Mouse (Mus musculus): Measurements from ENCODE around the gene Scml4.

- TF ChIP-seq CTCF (IDR thresholded peaks at IDR 0.05; ENCODE audit: borderline replicate concordance, control insufficient read depth, extremely low read depth, insufficient read depth, low read length, poor library complexity) (no peak), POLR2A (IDR thresholded peaks at IDR 0.05; ENCODE audit: control insufficient read depth, extremely low read depth, insufficient read depth, low read length, poor library complexity) (no peak)
These were observed 34.1 kb downstream of the Scml4 start for GRCm38 (mm10) chr10:42894263-42894662.
